Mouse (Mus musculus) lung, embryonic 16.5 days (tissue): ENCODE results near the gene Nasp. TPM values are rescaled to one million over a fixed set of nuclear protein-coding genes. Genes with fewer than 3 reads are reported as not detected.
A peak's percentile ranks its signal among the peaks of the same experiment; 100 is the strongest.
"Not testable (repeated sequence)": the region's sequence is repeated elsewhere in the genome, so short reads cannot be mapped to it uniquely, and the experiment has no call there.

Experiments used
- ATAC-seq: fragments of 200-750 bp; cut with Nextera tagmentation; 2 replicates; pipeline ENCODE4 v1.8.0; 2017; ENCODE audit warnings: low read depth, mild to moderate bottlenecking, moderate library complexity
- H3K27ac ChIP-seq: fragments of 300-500 bp; sonication (generic); 2 replicates; pipeline ENCODE4 v1.5.1; 2014; ENCODE audit warnings: mild to moderate bottlenecking, control low read depth, low read length
- H3K27me3 ChIP-seq: fragments of 300-500 bp; sonication (generic); 2 replicates; pipeline ENCODE4 v1.6.1; 2014; ENCODE audit warnings: low read depth, low read length, mixed read lengths; ENCODE audit not compliant: control insufficient read depth, insufficient read depth
- H3K36me3 ChIP-seq: fragments of 300-500 bp; sonication (generic); 2 replicates; pipeline ENCODE4 v1.6.1; 2014; ENCODE audit warnings: low read length; ENCODE audit not compliant: control insufficient read depth, insufficient read depth
- H3K4me1 ChIP-seq: fragments of 300-500 bp; sonication (generic); replicated peaks from 2 replicates; pipeline ENCODE4 v1.6.1; 2014; ENCODE audit warnings: low read length, mixed read lengths; ENCODE audit not compliant: control insufficient read depth, insufficient read depth
- H3K4me2 ChIP-seq: fragments of 300-500 bp; sonication (generic); 2 replicates; pipeline ENCODE4 v1.6.1; 2014; ENCODE audit warnings: low read depth, low read length, control low read depth
- H3K4me3 ChIP-seq: fragments of 300-500 bp; sonication (generic); 2 replicates; pipeline ENCODE4 v1.5.1; 2014; ENCODE audit warnings: mild to moderate bottlenecking, low read length, control low read depth
- H3K9ac ChIP-seq: fragments of 300-500 bp; sonication (generic); 2 replicates; pipeline ENCODE4 v1.6.1; 2014; ENCODE audit warnings: low read length, control low read depth
- H3K9me3 ChIP-seq: fragments of 300-500 bp; sonication (generic); 2 replicates; pipeline ENCODE4 v1.6.1; 2016; ENCODE audit warnings: low read length; ENCODE audit not compliant: control insufficient read depth
- WGBS: fragments of 180-500 bp; shearing (Covaris S2); extraction: QIAGEN DNeasy Blood & Tissue Kit; methylation state at CpG from one replicate; pipeline ENCODE4 v1.1.7; 2014; 5-methylcytosine and 5-hydroxymethylcytosine counted together
- polyA plus RNA-seq: library from polyadenylated mRNA; unstranded; fragments of >200 nt; fragmentation: Nextera tagmentation; extraction: Ambion mirVana; gene quantifications from 2 replicates; pipeline ENCODE4 v1.2.1, GENCODE M21; 2015

The Nasp gene
- polyA plus RNA-seq, 1 experiment from 2014 or later, result 111 TPM

DNA sequence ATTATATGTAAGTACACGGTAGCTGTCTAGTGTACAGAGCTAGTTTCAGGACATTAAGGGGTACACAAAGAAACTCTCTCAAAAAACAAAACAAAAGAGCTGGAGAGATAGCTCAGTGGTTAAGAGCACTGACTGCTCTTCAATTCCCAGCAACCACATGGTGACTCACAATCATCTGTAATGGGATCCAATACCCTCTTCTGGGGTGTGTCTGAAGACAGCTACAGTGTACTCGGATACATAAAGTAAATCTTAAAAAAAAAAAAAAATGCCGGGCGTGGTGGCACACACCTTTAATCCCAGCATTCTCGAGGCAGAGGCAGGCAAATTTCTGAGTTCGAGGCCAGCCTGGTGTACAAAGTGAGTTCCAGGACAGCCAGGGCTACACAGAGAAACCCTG lies 32.2 kb upstream of the Nasp start:
- H3K9me3 ChIP-seq, H3K27me3 ChIP-seq, H3K4me3 ChIP-seq, H3K4me2 ChIP-seq, H3K4me1 ChIP-seq, ATAC-seq, H3K27ac ChIP-seq, H3K36me3 ChIP-seq, H3K9ac ChIP-seq: not testable (repeated sequence)
- WGBS, result 63% methylated on average over 6 of the region's 6 CpGs

- Histone ChIP-seq H3K9ac (no peak overlapping the region), H3K27me3 (no peaks in the 10 kb centered on the region), H3K36me3 (no peaks in the 10 kb centered on the region), H3K9me3 (no peaks in the 10 kb centered on the region), H3K4me1 (no peaks in the 10 kb centered on the region; the same call in 1 of the 2 replicates), H3K4me3 (no peak overlapping the region), H3K4me2 (no peak overlapping the region), H3K27ac (no peak overlapping the region)
- ATAC-seq, result peak; percentile 78; the same call in 1 of the 2 replicates
- 17% methylated on average over 2 of the region's 2 CpGs for WGBS
Observed at GRCm38 (mm10) chr4:116659474-116659873, 31.7 kb upstream of the Nasp start.

- no peaks in the 10 kb centered on the region for H3K27me3 ChIP-seq
- no peak overlapping the region for H3K4me2 ChIP-seq
- WGBS, result 40% methylated on average over 3 of the region's 3 CpGs
- H3K9me3 ChIP-seq, result no peaks in the 10 kb centered on the region
- no peak overlapping the region for H3K27ac ChIP-seq
- no peak for ATAC-seq
- no peak overlapping the region for H3K9ac ChIP-seq
- H3K36me3 ChIP-seq, result no peaks in the 10 kb centered on the region
- no peaks in the 10 kb centered on the region; the same call in 1 of the 2 replicates for H3K4me1 ChIP-seq
- H3K4me3 ChIP-seq, result no peak overlapping the region
Observed at GRCm38 (mm10) chr4:116657971-116658370, 30.2 kb upstream of the Nasp start.

- Histone ChIP-seq H3K27me3 (no peaks in the 10 kb centered on the region), H3K9me3 (no peaks in the 10 kb centered on the region), H3K4me2 (no peak overlapping the region), H3K4me1 (peaks cover 3% of the 10 kb centered on the region), H3K9ac (no peak overlapping the region), H3K4me3 (no peak overlapping the region), H3K36me3 (no peaks in the 10 kb centered on the region), H3K27ac (no peak overlapping the region)
- no peak for ATAC-seq
- WGBS, result 65% methylated on average over 3 of the region's 3 CpGs
Observed at GRCm38 (mm10) chr4:116655658-116656057, 27.9 kb upstream of the Nasp start.

DNA sequence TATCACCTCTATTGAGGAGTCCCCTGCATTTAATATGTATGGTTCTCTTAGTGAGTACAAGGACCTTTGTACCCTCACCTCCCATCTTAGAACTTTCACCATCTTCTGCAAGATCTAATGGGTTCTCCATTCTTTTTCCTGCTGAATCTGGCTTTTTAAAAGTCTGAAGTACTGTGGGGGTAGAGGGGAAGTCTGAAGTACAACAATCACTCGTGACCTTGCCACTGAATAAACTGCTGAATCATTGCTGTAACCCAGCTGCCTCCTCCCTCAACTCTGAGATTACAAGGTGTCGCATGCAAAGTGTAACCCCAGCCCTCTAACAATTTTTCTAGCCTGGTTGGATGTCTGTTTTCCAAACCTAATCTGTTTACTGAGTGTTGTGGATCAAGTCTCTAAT lies 27.4 kb upstream of the Nasp start:
- Histone ChIP-seq H3K4me3 (no peak overlapping the region), H3K27ac (no peak overlapping the region), H3K27me3 (no peaks in the 10 kb centered on the region), H3K36me3 (no peaks in the 10 kb centered on the region), H3K9ac (no peak overlapping the region), H3K9me3 (no peaks in the 10 kb centered on the region), H3K4me2 (no peak overlapping the region), H3K4me1 (peaks cover 6% of the 10 kb centered on the region)
- WGBS, result 29% methylated on average over 2 of the region's 2 CpGs
- ATAC-seq, result no peak

GRCm38 (mm10) chr4:116653228-116653627 lies 25.5 kb upstream of the Nasp start:
- Histone ChIP-seq H3K4me2 (no peak overlapping the region), H3K27me3 (no peaks in the 10 kb centered on the region), H3K9ac (no peak overlapping the region), H3K27ac (no peak overlapping the region), H3K36me3 (peaks cover under 1% of the 10 kb centered on the region; the same call in 1 of the 2 replicates), H3K9me3 (no peaks in the 10 kb centered on the region), H3K4me3 (no peak overlapping the region), H3K4me1 (peaks cover 11% of the 10 kb centered on the region)
- no peak for ATAC-seq
- WGBS, result 81% methylated on average over 6 of the region's 6 CpGs

DNA sequence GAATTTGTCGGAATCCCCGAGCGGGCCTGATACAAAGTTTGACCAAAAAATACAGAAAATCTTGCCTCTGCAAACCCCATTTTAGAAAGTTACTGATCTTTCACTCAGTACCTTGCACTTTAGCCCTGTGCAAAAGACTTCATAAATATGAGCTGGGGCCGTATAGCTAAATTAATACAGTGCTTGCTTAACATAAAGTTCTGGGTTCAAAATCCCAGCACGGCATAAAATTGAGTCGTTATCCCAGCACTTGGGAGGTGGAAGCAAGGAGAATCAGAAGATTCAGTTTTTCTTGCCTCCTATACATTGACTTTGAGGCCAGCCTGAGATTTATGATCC lies 24.0 kb upstream of the Nasp start:
- H3K4me1 ChIP-seq, result peaks cover 14% of the 10 kb centered on the region
- peak overlapping the region; percentile 58 for H3K4me2 ChIP-seq
- H3K4me3 ChIP-seq, result peak overlapping the region; percentile 95
- H3K9me3 ChIP-seq, result no peaks in the 10 kb centered on the region
- ATAC-seq, result peak; percentile 13; the same call in 1 of the 2 replicates
- H3K36me3 ChIP-seq, result peaks cover 3% of the 10 kb centered on the region; the same call in 1 of the 2 replicates
- WGBS, result 7% methylated on average over 6 of the region's 6 CpGs
- no peak overlapping the region for H3K27ac ChIP-seq
- peak overlapping the region; percentile 98 for H3K9ac ChIP-seq
- no peaks in the 10 kb centered on the region for H3K27me3 ChIP-seq

DNA sequence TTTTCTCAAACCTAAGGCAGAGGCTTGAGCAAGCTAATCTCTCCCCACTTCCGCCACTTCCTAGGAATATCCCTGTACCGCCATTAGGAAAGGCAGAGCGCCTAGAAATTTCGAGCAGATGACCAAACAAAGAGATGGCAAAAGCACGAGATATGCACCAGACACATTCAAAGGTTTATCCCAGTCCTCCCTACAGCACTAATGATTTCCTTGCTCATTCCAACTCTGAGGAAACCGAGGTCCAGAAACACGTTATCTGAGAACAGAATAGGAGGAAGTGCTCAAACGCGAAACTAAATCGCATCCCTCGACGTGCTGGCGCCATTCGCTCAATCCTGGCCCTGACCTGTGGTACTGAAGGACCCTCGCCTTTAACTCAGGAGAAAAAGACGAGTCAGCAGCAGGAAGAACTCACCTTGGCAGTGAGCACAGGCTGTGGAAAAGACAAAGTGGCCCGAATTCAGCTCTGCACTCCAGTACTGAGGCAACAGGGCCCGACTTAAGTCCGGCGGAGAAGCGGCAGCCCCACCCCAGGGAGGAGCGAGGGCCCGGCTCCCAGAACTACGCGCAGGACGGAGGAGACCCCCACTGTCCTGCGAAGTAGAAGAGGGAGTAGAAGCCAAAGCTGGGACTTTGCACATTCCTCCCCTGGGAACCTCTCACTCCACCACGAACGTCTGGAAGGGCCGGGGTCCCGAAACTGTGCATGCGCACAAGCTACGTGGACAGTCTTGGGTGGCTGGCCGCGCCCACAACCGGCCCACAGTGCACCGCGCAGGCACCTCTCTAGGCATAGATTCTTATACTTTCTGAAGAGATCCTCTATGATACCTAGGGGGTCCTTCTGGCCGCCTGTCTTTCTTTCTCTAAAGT lies 23.4 kb upstream of the Nasp start, which contains the start of gene Akr1a1:
TSS of gene Akr1a1 (minus strand) at position 757 of the 873 bp plus-strand sequence.
- Histone ChIP-seq H3K27me3 (no peaks in the 10 kb centered on the region), H3K4me3 (peak within 1 kb of the TSS; percentile 95), H3K27ac (peak within 1 kb of the TSS; percentile 93), H3K36me3 (peaks cover 3% of the 10 kb centered on the region; the same call in 1 of the 2 replicates), H3K4me2 (peak within 1 kb of the TSS; percentile 88), H3K9ac (peak within 1 kb of the TSS; percentile 98), H3K4me1 (peaks cover 16% of the 10 kb centered on the region), H3K9me3 (no peaks in the 10 kb centered on the region)
- under 1% methylated on average over 37 of the region's 39 CpGs for WGBS
- peak; percentile 100 for ATAC-seq

DNA sequence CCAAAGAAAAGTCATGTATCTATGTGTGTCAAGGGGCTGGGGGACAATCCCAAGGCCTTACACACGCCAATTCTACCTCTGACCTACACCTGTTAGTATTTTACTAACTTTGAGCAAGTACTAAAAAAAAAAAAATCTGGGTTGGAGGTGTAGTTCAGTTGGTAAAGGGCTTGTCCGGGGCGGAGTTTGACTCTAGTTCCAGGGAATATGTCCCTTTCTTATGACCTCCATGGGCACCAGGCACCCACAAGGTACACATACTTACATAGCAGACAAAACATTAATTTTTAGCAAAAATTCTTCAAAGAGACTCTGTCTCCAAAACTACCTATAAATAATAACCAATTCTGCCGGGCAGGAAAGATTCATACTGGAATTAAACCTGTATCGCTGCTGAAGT lies 22.6 kb upstream of the Nasp start:
- Histone ChIP-seq H3K4me2 (peak overlapping the region; percentile 88), H3K4me1 (peaks cover 16% of the 10 kb centered on the region), H3K9ac (peak overlapping the region; percentile 98), H3K4me3 (peak overlapping the region; percentile 95), H3K27ac (peak overlapping the region; percentile 93; the same call in 1 of the 2 replicates), H3K27me3 (no peaks in the 10 kb centered on the region), H3K9me3 (no peaks in the 10 kb centered on the region), H3K36me3 (peaks cover 4% of the 10 kb centered on the region)
- no peak for ATAC-seq
- 21% methylated on average over 5 of the region's 5 CpGs for WGBS
